Mouse (Mus musculus) CH12.LX (cell line): ENCODE data around the gene Vdac1. TPM values are rescaled to one million over a fixed set of nuclear protein-coding genes. Genes with fewer than 3 reads are reported as not detected.

Experiments
- DNase-seq: peaks from one replicate; pipeline ENCODE4 v3.0.0-alpha.2; 2013; ENCODE audit errors: extremely low read depth
- H3K27ac ChIP-seq: 2 replicates; pipeline ENCODE4 v1.5.1; 2012; ENCODE audit warnings: low read depth, mild to moderate bottlenecking, control low read depth, moderate library complexity; ENCODE audit not compliant: insufficient read depth
- H3K27me3 ChIP-seq: replicated peaks from 2 replicates; pipeline ENCODE3; 2012; ENCODE audit warnings: inconsistent platforms
- H3K36me3 ChIP-seq, 2 experiments: replicated peaks in 1 of 2; 2 replicates each; pipeline versions ENCODE3 to v1.6.1; 2012; ENCODE audit warnings: inconsistent platforms in 1 of 2, low read length in 1 of 2, mild to moderate bottlenecking in 1 of 2, mixed read lengths in 1 of 2, moderate library complexity in 1 of 2; ENCODE audit not compliant: control insufficient read depth in 1 of 2, insufficient read depth in 1 of 2
- H3K4me1 ChIP-seq, 2 experiments: 2 replicates each; pipeline ENCODE4 v1.6.1; 2012; ENCODE audit warnings: inconsistent platforms in 1 of 2, moderate library complexity in 1 of 2; ENCODE audit not compliant: insufficient read depth in 2 of 2, control insufficient read depth in 1 of 2
- H3K4me2 ChIP-seq: 2 replicates; pipeline ENCODE4 v1.6.1; 2012; ENCODE audit warnings: low read depth, mild to moderate bottlenecking, control low read depth; ENCODE audit not compliant: poor library complexity, insufficient read depth, severe bottlenecking
- H3K4me3 ChIP-seq, 3 experiments: fragments of 150-350 bp in 1 of 3; sonication (generic) in 1 of 3; replicated peaks in 1 of 3; 2 replicates each; pipeline versions ENCODE3 to v1.5.1; 2011 to 2012; ENCODE audit warnings: low read depth in 2 of 3, low read length in 2 of 3, mild to moderate bottlenecking in 2 of 3, moderate library complexity in 2 of 3, control low read depth in 1 of 3, improper control_type of control experiment in 1 of 3, inconsistent platforms in 1 of 3, mixed read lengths in 1 of 3; ENCODE audit not compliant: poor library complexity in 1 of 3
- H3K79me2 ChIP-seq: replicated peaks from 2 replicates; pipeline ENCODE4 v1.6.1; 2012; ENCODE audit warnings: mild to moderate bottlenecking, moderate library complexity; ENCODE audit not compliant: control insufficient read depth, poor library complexity, insufficient read depth, severe bottlenecking; ENCODE audit errors: extremely low read depth
- H3K9ac ChIP-seq: 2 replicates; pipeline ENCODE4 v1.6.1; 2012; ENCODE audit warnings: low read depth, mild to moderate bottlenecking, control low read depth, moderate library complexity; ENCODE audit not compliant: insufficient read depth
- H3K9me3 ChIP-seq: replicated peaks from 2 replicates; pipeline ENCODE3; 2012; ENCODE audit warnings: low read length, inconsistent platforms, mixed read lengths
- BHLHE40 ChIP-seq: IDR thresholded peaks from 2 replicates; pipeline ENCODE4 v1.6.1; 2011; ENCODE audit warnings: mild to moderate bottlenecking, low read depth, low read length, improper control_type of control experiment
- CHD1 ChIP-seq: IDR thresholded peaks from 2 replicates; pipeline ENCODE4 v1.6.1; 2012; ENCODE audit warnings: low read depth, low read length, improper control_type of control experiment, inconsistent platforms
- CTCF ChIP-seq, 2 experiments: IDR thresholded peaks in 1 of 2; conservative IDR thresholded peaks in 1 of 2; 2 replicates each; pipeline ENCODE4 v1.5.1; 2011 to 2012; ENCODE audit warnings: low read depth in 2 of 2, low read length in 2 of 2, improper control_type of control experiment in 1 of 2, inconsistent platforms in 1 of 2, mild to moderate bottlenecking in 1 of 2, moderate library complexity in 1 of 2
- ETS1 ChIP-seq: conservative IDR thresholded peaks from 2 replicates; pipeline ENCODE4 v1.6.1; 2012; ENCODE audit warnings: low read depth, mild to moderate bottlenecking, inconsistent platforms, low read length, improper control_type of control experiment, moderate library complexity
- HCFC1 ChIP-seq: IDR thresholded peaks from 2 replicates; pipeline ENCODE4 v1.6.1; 2012; ENCODE audit warnings: low read depth, mild to moderate bottlenecking, inconsistent platforms, low read length, improper control_type of control experiment
- JUND ChIP-seq: conservative IDR thresholded peaks from 2 replicates; pipeline ENCODE4 v1.6.1; 2011; ENCODE audit warnings: low read depth, low read length, improper control_type of control experiment
- MAX ChIP-seq: IDR thresholded peaks from 2 replicates; pipeline ENCODE4 v1.6.1; 2011; ENCODE audit warnings: low read length, improper control_type of control experiment
- MAZ ChIP-seq: IDR thresholded peaks from 2 replicates; pipeline ENCODE4 v1.6.1; 2012; ENCODE audit warnings: low read depth, mild to moderate bottlenecking, inconsistent platforms, low read length, improper control_type of control experiment, moderate library complexity
- MXI1 ChIP-seq: IDR thresholded peaks from 2 replicates; pipeline ENCODE4 v1.6.1; 2011; ENCODE audit warnings: mild to moderate bottlenecking, low read depth, low read length, improper control_type of control experiment
- NRF1 ChIP-seq: IDR thresholded peaks from 2 replicates; pipeline ENCODE4 v1.6.1; 2014; ENCODE audit warnings: low read depth, mild to moderate bottlenecking, inconsistent platforms, low read length, improper control_type of control experiment, moderate library complexity
- POLR2A ChIP-seq: IDR thresholded peaks from 2 replicates; pipeline ENCODE4 v1.6.1; 2011; ENCODE audit warnings: low read depth, mild to moderate bottlenecking, improper control_type of control experiment, low read length
- POLR2AphosphoS2 ChIP-seq: IDR thresholded peaks from 2 replicates; pipeline ENCODE4 v1.6.1; 2011; ENCODE audit warnings: low read depth, low read length, improper control_type of control experiment
- RAD21 ChIP-seq: IDR thresholded peaks from 2 replicates; pipeline ENCODE4 v1.6.1; 2011; ENCODE audit warnings: low read depth, mild to moderate bottlenecking, low read length, improper control_type of control experiment, moderate library complexity
- SIN3A ChIP-seq: IDR thresholded peaks from 2 replicates; pipeline ENCODE4 v1.6.1; 2012; ENCODE audit warnings: low read length, improper control_type of control experiment, inconsistent platforms
- UBTF ChIP-seq: IDR thresholded peaks from 2 replicates; pipeline ENCODE4 v1.6.1; 2012; ENCODE audit warnings: low read depth, mild to moderate bottlenecking, inconsistent platforms, low read length, improper control_type of control experiment, moderate library complexity
- ZMIZ1 ChIP-seq: IDR thresholded peaks from 2 replicates; pipeline ENCODE4 v1.6.1; 2012; ENCODE audit warnings: low read depth, mild to moderate bottlenecking, inconsistent platforms, low read length, improper control_type of control experiment
- ZNF384 ChIP-seq: IDR thresholded peaks from 2 replicates; pipeline ENCODE4 v1.6.1; 2012; ENCODE audit warnings: low read depth, low read length, improper control_type of control experiment, inconsistent platforms
- dilution Hi-C: fragments of 300-500 bp; cut with MboI; formaldehyde crosslinking; loops from 2 replicates; pipeline ENCODE4 v1.14.3; 2020; ENCODE audit warnings: low sequenced_read_pairs; ENCODE audit not compliant: extremely low pct_unique_long_range_greater_than_20kb, extremely low pct_ligation_motif_present
- in situ Hi-C: fragments of 300-500 bp; cut with MboI; formaldehyde crosslinking; loops from 3 replicates; pipeline ENCODE4 v1.14.3; 2019; ENCODE audit warnings: low sequenced_read_pairs, low pct_ligation_motif_present, low pct_unique_long_range_greater_than_20kb, mixed read lengths
- polyA plus RNA-seq: library from polyadenylated mRNA; unstranded; fragments of >175 nt; gene quantifications from 2 replicates; pipeline ENCODE4 v1.2.1, GENCODE M21; 2012; ENCODE audit warnings: low read depth; ENCODE audit not compliant: insufficient read length
- total RNA-seq, 2 experiments: library from RNA; depleted of rRNA; stranded (reverse); fragments of 300-350 nt in 1 of 2; fragments of >200 nt in 1 of 2; gene quantifications; 2 replicates each; pipeline ENCODE4 v1.2.3; 2012 to 2014

Vdac1 gene
- total and polyA plus RNA-seq, 3 experiments, result 204 to 315 (median 289) TPM

DNA sequence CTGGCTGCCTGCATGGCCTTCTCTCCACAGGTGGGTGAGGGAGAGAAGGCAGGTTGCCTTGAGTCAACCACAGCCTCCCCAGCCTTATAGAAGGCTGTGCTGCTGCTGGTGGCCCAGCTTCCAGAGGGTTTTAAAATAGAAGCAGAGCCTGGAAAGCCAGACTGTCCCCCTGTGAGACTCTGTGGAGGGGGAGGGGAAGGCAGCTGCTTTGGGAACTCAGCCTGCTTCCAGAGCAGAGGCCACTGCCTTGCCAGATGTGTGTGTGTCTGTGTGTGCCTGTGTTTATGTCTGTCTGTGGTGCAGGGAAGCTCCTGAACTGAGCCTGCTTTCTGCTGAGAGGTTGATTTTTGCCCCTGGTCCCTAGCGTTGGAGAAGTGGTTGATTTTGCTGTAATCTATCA lies 4.5 kb downstream of the Vdac1 start:
- peaks cover 2 to 40% of the 10 kb centered on the region in 2 experiments for H3K36me3 ChIP-seq

GRCm38 (mm10) chr11:52366358-52366757 lies 5.7 kb downstream of the Vdac1 start:
- dilution Hi-C loops (no loop called here), in situ Hi-C loops (no loop called here)
- no peak overlapping the region for H3K4me2 ChIP-seq
- peaks cover 19 to 83% of the 10 kb centered on the region in 2 experiments for H3K4me1 ChIP-seq
- DNase-seq, result no peak
- no peak overlapping the region for H3K4me3 ChIP-seq
- H3K9ac ChIP-seq, result no peak overlapping the region
- no peak overlapping the region for H3K27ac ChIP-seq
- no peak for TF ChIP-seq MAX
- TF ChIP-seq SIN3A, result no peak
- no peak for TF ChIP-seq POLR2AphosphoS2
- no peak for TF ChIP-seq ZNF384
- no peak for TF ChIP-seq MAZ
- no peak for TF ChIP-seq ZMIZ1
- H3K27me3 ChIP-seq, result no peaks in the 10 kb centered on the region
- no peaks in the 10 kb centered on the region for H3K9me3 ChIP-seq
- H3K79me2 ChIP-seq, result peaks cover 77% of the 10 kb centered on the region
- H3K36me3 ChIP-seq, result peaks cover 2 to 50% of the 10 kb centered on the region in 2 experiments

More for the DNA sequence above, 4.5 kb downstream of the Vdac1 start:
- no peak overlapping the region for H3K4me3 ChIP-seq
- H3K9ac ChIP-seq, result no peak overlapping the region
- H3K4me2 ChIP-seq, result no peak overlapping the region
- no peaks in the 10 kb centered on the region for H3K27me3 ChIP-seq
- H3K4me1 ChIP-seq, result peaks cover 20 to 75% of the 10 kb centered on the region in 2 experiments
- no peak overlapping the region for H3K27ac ChIP-seq
- dilution Hi-C loops (no loop called here), in situ Hi-C loops (no loop called here)
- H3K79me2 ChIP-seq, result peaks cover 65% of the 10 kb centered on the region
- no peaks in the 10 kb centered on the region for H3K9me3 ChIP-seq
- DNase-seq, result no peak
- TF ChIP-seq SIN3A (no peak), HCFC1 (no peak), NRF1 (no peak), ETS1 (no peak), JUND (no peak), CHD1 (no peak), BHLHE40 (no peak), CTCF (conservative IDR thresholded peaks at IDR 0.05 in 1 of 2, IDR thresholded peaks at IDR 0.05 in 1 of 2; ENCODE audit: low read depth in 2 of 2, low read length in 2 of 2) (no peak), POLR2A (no peak), RAD21 (no peak), MXI1 (no peak), UBTF (no peak)
